In the genomic region with DNA sequence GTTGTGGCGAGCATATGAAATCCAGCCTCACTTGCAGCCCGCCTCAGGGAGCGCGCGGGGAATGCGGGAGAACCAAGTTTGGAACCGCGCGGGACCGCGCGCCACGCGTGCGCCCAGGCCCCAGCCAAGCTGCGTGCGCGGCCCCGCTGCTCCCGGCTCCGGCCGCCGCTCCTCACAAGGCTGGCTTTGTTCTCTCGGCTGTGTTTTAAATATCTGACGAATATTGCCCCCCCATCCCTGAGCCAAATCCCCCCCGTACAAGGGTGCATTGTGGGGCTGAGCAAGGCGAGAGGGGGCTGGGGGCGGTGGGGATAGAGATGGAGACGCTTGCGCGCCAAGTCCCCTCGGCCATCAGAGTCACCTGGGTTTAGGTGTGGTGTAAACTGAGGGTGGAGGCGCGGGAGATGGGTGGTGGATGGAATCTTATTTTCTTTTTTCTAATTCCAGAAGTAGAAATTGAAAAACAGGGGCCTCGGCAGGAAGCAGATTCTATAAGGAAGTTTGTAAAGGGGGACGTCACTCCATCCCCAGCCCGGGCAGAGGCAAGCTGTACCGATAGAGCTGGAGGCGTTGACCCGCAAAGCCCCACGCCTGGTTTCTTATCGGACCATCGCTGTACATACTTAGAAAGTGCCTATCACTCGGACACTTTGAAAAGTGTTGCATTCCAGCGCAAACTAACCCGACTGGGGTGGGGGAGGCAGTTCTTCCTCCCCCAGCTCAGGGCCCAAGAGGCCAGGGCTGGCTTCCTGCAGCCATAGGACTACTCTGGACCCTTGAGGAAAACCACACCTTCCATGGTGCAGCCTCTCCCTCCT, we compare ENCODE assay signal across 8 mouse cellular contexts.
DNase-seq lines count a peak whose midpoint lies in the region; ATAC-seq and TF ChIP-seq lines count a peak whose summit lies in the region.

No protein-coding gene starts in this region.

- H3K4me1 ChIP-seq in forebrain, embryonic 11.5 days (replicated peaks; ENCODE audit: control insufficient read depth, insufficient read depth, low read length): peaks cover 14% of the 10 kb centered on the region
- peaks cover 17% of the 10 kb centered on the region for H3K4me1 ChIP-seq in hindbrain, embryonic 16.5 days (ENCODE audit: control insufficient read depth, insufficient read depth, low read depth, low read length)
- H3K4me1 ChIP-seq in limb, embryonic 14.5 days (ENCODE audit: control insufficient read depth, insufficient read depth, low read length): peaks cover 66% of the 10 kb centered on the region

- 1% methylated on average over 46 of the region's 46 CpGs for WGBS in forebrain, embryonic 11.5 days
- 4% methylated on average over 46 of the region's 46 CpGs for WGBS in hindbrain, embryonic 16.5 days
- WGBS in limb, embryonic 14.5 days: 4% methylated on average over 46 of the region's 46 CpGs

- intact Hi-C loops in gastrocnemius, postnatal 36 days (cut with DNase I): loop anchor here (5.0 kb wide), 3 partner anchors 78 to 142 kb away; no protein-coding TSS in a partner anchor

- H3K4me3 ChIP-seq in forebrain, embryonic 11.5 days (ENCODE audit: low read depth, low read length): peak overlapping the region; percentile 28
- peak overlapping the region; percentile 42 for H3K4me3 ChIP-seq in hindbrain, embryonic 16.5 days (ENCODE audit: low read length)
- H3K4me3 ChIP-seq in limb, embryonic 14.5 days (replicated peaks; ENCODE audit: low read length): peak overlapping the region; percentile 34

- no peaks in the 10 kb centered on the region for H3K36me3 ChIP-seq in forebrain, embryonic 11.5 days (ENCODE audit: control insufficient read depth, insufficient read depth, low read length)
- H3K36me3 ChIP-seq in hindbrain, embryonic 16.5 days (ENCODE audit: control insufficient read depth, insufficient read depth, low read length): no peaks in the 10 kb centered on the region
- no peaks in the 10 kb centered on the region for H3K36me3 ChIP-seq in limb, embryonic 14.5 days (ENCODE audit: control insufficient read depth, insufficient read depth, low read length)

- H3K9ac ChIP-seq in forebrain, embryonic 11.5 days (ENCODE audit: low read length): peak overlapping the region; percentile 74
- peak overlapping the region; percentile 65 for H3K9ac ChIP-seq in hindbrain, embryonic 16.5 days (ENCODE audit: low read depth, low read length)
- H3K9ac ChIP-seq in limb, embryonic 14.5 days (ENCODE audit: low read depth, low read length, severe bottlenecking): peak overlapping the region; percentile 63

- peak overlapping the region; percentile 25; the same call in 1 of the 2 replicates for H3K27ac ChIP-seq in forebrain, embryonic 11.5 days (ENCODE audit: low read depth, low read length)
- peak overlapping the region; percentile 67 for H3K27ac ChIP-seq in hindbrain, embryonic 16.5 days (ENCODE audit: low read depth, low read length)
- H3K27ac ChIP-seq in limb, embryonic 14.5 days (replicated peaks; ENCODE audit: low read depth, low read length): peak overlapping the region; percentile 87

- no peaks in the 10 kb centered on the region for H3K9me3 ChIP-seq in forebrain, embryonic 11.5 days (ENCODE audit: control insufficient read depth, low read length)
- H3K9me3 ChIP-seq in hindbrain, embryonic 16.5 days (ENCODE audit: control insufficient read depth, low read length): no peaks in the 10 kb centered on the region
- no peaks in the 10 kb centered on the region for H3K9me3 ChIP-seq in limb, embryonic 14.5 days (ENCODE audit: control insufficient read depth, low read length)

- no peaks in the 10 kb centered on the region for H3K27me3 ChIP-seq in forebrain, embryonic 11.5 days (ENCODE audit: control insufficient read depth, insufficient read depth, low read length)
- H3K27me3 ChIP-seq in hindbrain, embryonic 16.5 days (replicated peaks; ENCODE audit: control insufficient read depth, insufficient read depth, low read length): no peaks in the 10 kb centered on the region
- no peaks in the 10 kb centered on the region for H3K27me3 ChIP-seq in limb, embryonic 14.5 days (ENCODE audit: control insufficient read depth, insufficient read depth, low read length)

- peak; percentile 74 for ATAC-seq in forebrain, embryonic 11.5 days (replicated peaks; ENCODE audit: low FRiP score)
- ATAC-seq in hindbrain, embryonic 16.5 days: peak; percentile 71
- ATAC-seq in limb, embryonic 14.5 days (ENCODE audit: low FRiP score, low read depth): peak; percentile 64; the same call in 1 of the 2 replicates

- H3K4me2 ChIP-seq in forebrain, embryonic 11.5 days (ENCODE audit: low read depth, low read length, severe bottlenecking): peak overlapping the region; percentile 64
- H3K4me2 ChIP-seq in hindbrain, embryonic 16.5 days (ENCODE audit: low read length): peak overlapping the region; percentile 68
- H3K4me2 ChIP-seq in limb, embryonic 14.5 days (replicated peaks; ENCODE audit: low read depth, low read length, severe bottlenecking): peak overlapping the region; percentile 69

- no peak for TF ChIP-seq POLR2A in limb, embryonic 14.5 days (IDR thresholded peaks at IDR 0.05; ENCODE audit: borderline replicate concordance, extremely low read depth, insufficient read depth, insufficient read length)

- peak; percentile 50 for DNase-seq in gastrocnemius, postnatal 10 days
- no peak for DNase-seq in gastrocnemius, postnatal 36 days
- peak; percentile 29 for DNase-seq in R1 (ENCODE audit: low read depth, low spot score)
- DNase-seq in forebrain, embryonic 11.5 days (ENCODE audit: low spot score): peak; percentile 76
- DNase-seq in limb, embryonic 14.5 days (ENCODE audit: low spot score): peak; percentile 73
- DNase-seq in neural tube, embryonic 10.5 days (ENCODE audit: extremely low spot score, low spot score): peak; percentile 66
- DNase-seq in spleen, postnatal 14 days (ENCODE audit: low spot score in 2 of 2): no peak

Comparison
In these comparisons a context has a peak if more than half of its experiments do, and no peak if none do; other contexts are left out.
1. DNase-seq: peak in gastrocnemius, postnatal 10 days (single experiment), R1 (single experiment), forebrain, embryonic 11.5 days (single experiment), limb, embryonic 14.5 days (single experiment) and neural tube, embryonic 10.5 days (single experiment); none in gastrocnemius, postnatal 36 days (0 of 2) and spleen, postnatal 14 days (0 of 2).
2. H3K27ac ChIP-seq: peak in every context shown above with its lines; median percentile 87 in limb, embryonic 14.5 days; 67 in hindbrain, embryonic 16.5 days; 25 in forebrain, embryonic 11.5 days.
3. Peak in every context shown above with its lines, with median percentiles within 50 percentile points of each other: ATAC-seq, H3K4me2 ChIP-seq, H3K4me3 ChIP-seq and H3K9ac ChIP-seq.